Mouse (Mus musculus): Measurements from ENCODE around the gene Ripor1.

DNA sequence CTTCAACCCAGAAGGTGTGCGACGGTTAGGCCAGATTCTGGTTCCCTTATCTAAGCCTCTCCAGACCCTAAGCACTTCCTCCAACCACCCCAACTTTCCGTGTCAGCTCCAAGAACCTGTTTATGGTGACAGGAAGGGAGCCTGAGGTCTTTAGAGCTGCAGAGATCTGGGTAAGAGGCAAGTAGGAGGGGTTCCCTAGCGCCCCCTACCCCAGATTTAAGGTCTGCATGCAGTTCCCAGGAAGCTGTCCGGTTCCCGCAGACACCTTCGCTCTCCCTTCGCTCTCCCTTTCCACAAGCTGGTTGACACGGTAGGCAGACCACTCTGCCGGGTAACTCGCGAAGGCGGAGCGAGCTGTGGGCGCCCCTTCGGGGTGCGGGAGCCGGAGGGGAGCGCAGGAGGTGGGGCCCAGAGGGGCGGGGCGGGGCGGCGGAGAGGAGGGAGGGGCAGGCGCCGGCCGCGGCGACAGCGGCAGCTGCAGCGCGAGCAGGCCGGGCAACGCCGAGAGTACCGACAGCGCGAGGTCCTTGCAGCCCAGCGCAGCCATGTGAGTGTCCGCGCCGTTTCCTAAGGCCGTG lies at the start of gene Ripor1:
- TF ChIP-seq POLR2A (IDR thresholded peaks at IDR 0.05; ENCODE audit: low read depth, low read length), result peak; percentile 53; the same call in 1 of the 2 replicates
- peak; percentile 60; the same call in 1 of the 2 replicates for TF ChIP-seq CTCF (IDR thresholded peaks at IDR 0.05; ENCODE audit: extremely low read depth, insufficient read length, insufficient replicate concordance, low read depth, low read length)
